In the genomic region with DNA sequence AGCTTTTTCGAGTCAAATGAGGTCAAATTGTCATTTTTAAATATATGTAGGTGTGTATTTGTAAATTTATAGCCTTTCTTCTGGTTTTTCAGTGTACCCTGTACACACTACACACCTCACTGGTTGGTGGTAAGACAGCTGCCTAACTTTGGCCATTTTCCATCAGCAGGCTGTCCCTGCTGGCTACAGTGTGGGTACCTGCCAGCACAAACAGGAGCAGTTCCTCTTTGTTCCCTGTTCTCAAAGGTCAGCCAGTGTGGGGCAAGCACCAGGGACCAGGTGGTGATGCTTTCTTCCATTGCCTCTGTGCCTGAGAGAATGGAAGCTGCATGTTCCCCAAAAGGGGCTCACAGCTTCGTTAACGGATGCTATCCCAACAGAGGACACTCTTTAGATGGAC, we compare ENCODE assay signal across 19 mouse cellular contexts. TPM values are rescaled to one million over a fixed set of nuclear protein-coding genes. Genes with fewer than 3 reads are reported as not detected.
DNase-seq lines count a peak whose midpoint lies in the region; ATAC-seq and TF ChIP-seq lines count a peak whose summit lies in the region.
"Had no signal": no experiment of that assay in that cellular context is flagged by ENCODE, and none has a peak within 500 bp of the region (broad histone marks: within the 10 kb centered on the region; RNA-seq: fewer than 3 reads in every experiment).

No protein-coding gene starts in this region.

- H3K9ac ChIP-seq in forebrain, embryonic 14.5 days (ENCODE audit: low read length): no peak overlapping the region
- H3K9ac ChIP-seq in forebrain, postnatal 0 days: no peak overlapping the region
- H3K9ac ChIP-seq: forebrain, embryonic 13.5 days; heart, embryonic 15.5 days; liver, embryonic 13.5 days; lung, embryonic 14.5 days had no signal

- H3K4me3 ChIP-seq in forebrain, embryonic 14.5 days (ENCODE audit: low read depth, low read length): no peak overlapping the region
- no peak overlapping the region for H3K4me3 ChIP-seq in forebrain, postnatal 0 days (ENCODE audit: low read depth, low read length)
- no peak overlapping the region for H3K4me3 ChIP-seq in cerebellum, adult 2 months (replicated peaks; ENCODE audit: insufficient read depth, low read depth, low read length)
- H3K4me3 ChIP-seq: forebrain, embryonic 13.5 days; heart, embryonic 15.5 days; hindbrain, embryonic 10.5 days; liver, embryonic 13.5 days; midbrain, embryonic 10.5 days had no signal

- no peaks in the 10 kb centered on the region for H3K9me3 ChIP-seq in forebrain, embryonic 14.5 days (replicated peaks; ENCODE audit: control insufficient read depth, low read length)
- no peaks in the 10 kb centered on the region for H3K9me3 ChIP-seq in forebrain, postnatal 0 days (ENCODE audit: low read length)
- H3K9me3 ChIP-seq: forebrain, embryonic 13.5 days; heart, embryonic 15.5 days; hindbrain, embryonic 10.5 days; liver, embryonic 13.5 days; midbrain, embryonic 10.5 days had no signal

- peak; percentile 4 for DNase-seq in forebrain, embryonic 14.5 days (ENCODE audit: low spot score)
- no peak for DNase-seq in forebrain, postnatal 0 days
- peak; percentile 83 for DNase-seq in brain, adult 2 months (ENCODE audit: low read depth, low spot score)
- peak; percentile 39 to 69 for DNase-seq in cerebellum, adult 2 months
- DNase-seq in cerebellum, postnatal 36 days: peak; percentile 28 to 34
- DNase-seq in testis, postnatal 10 days (ENCODE audit: low spot score): no peak
- DNase-seq in right cerebral cortex, postnatal 10 days (ENCODE audit: low spot score in 2 of 2): no peak
- DNase-seq: gastrocnemius, postnatal 25 days; kidney, adult 8-10 months; kidney, postnatal 14 days; liver, embryonic 13.5 days; lung, embryonic 14.5 days; lung, postnatal 4 days; thymus, postnatal 25 days had no signal

- no peak for ATAC-seq in forebrain, embryonic 14.5 days
- no peak for ATAC-seq in forebrain, postnatal 0 days
- ATAC-seq: forebrain, embryonic 13.5 days had no signal

- H3K36me3 ChIP-seq in forebrain, embryonic 14.5 days (ENCODE audit: control insufficient read depth, insufficient read depth, low read length): no peaks in the 10 kb centered on the region
- no peaks in the 10 kb centered on the region for H3K36me3 ChIP-seq in forebrain, postnatal 0 days (ENCODE audit: insufficient read depth)
- H3K36me3 ChIP-seq: heart, embryonic 15.5 days; hindbrain, embryonic 10.5 days; liver, embryonic 13.5 days; midbrain, embryonic 10.5 days had no signal

- TF ChIP-seq POLR2A in cerebellum, adult 2 months (IDR thresholded peaks at IDR 0.05; ENCODE audit: borderline replicate concordance, insufficient read depth, low read length): no peak

- WGBS in forebrain, embryonic 14.5 days: 69% methylated on average over 3 of the region's 3 CpGs
- 64% methylated on average over 3 of the region's 3 CpGs for WGBS in forebrain, postnatal 0 days
- 8% methylated on average over 3 of the region's 3 CpGs for WGBS in cerebellum, adult 2 months

- no peaks in the 10 kb centered on the region for H3K27me3 ChIP-seq in forebrain, embryonic 14.5 days (replicated peaks; ENCODE audit: control insufficient read depth, insufficient read depth, low read length)
- H3K27me3 ChIP-seq in forebrain, postnatal 0 days (ENCODE audit: insufficient read depth, low read length): no peaks in the 10 kb centered on the region
- no peaks in the 10 kb centered on the region for H3K27me3 ChIP-seq in cerebellum, adult 2 months (ENCODE audit: control insufficient read depth, insufficient read depth, low read length)
- H3K27me3 ChIP-seq: forebrain, embryonic 13.5 days; heart, embryonic 15.5 days; liver, embryonic 13.5 days had no signal

- no peak for TF ChIP-seq CTCF in forebrain, postnatal 0 days (IDR thresholded peaks at IDR 0.05; ENCODE audit: low read depth)
- TF ChIP-seq CTCF in cerebellum, adult 2 months (IDR thresholded peaks at IDR 0.05; ENCODE audit: borderline replicate concordance, insufficient read depth, low read depth, low read length): no peak

- no peak overlapping the region for H3K4me2 ChIP-seq in forebrain, embryonic 14.5 days (ENCODE audit: low read length)
- no peak overlapping the region for H3K4me2 ChIP-seq in forebrain, postnatal 0 days (ENCODE audit: low read depth)
- H3K4me2 ChIP-seq: forebrain, embryonic 13.5 days; heart, embryonic 15.5 days; liver, embryonic 13.5 days; lung, embryonic 14.5 days had no signal

- H3K27ac ChIP-seq in forebrain, embryonic 14.5 days (ENCODE audit: low read depth, low read length): no peak overlapping the region
- H3K27ac ChIP-seq in forebrain, postnatal 0 days (ENCODE audit: low read depth, low read length): no peak overlapping the region
- peak overlapping the region; percentile 60; the same call in 1 of the 2 replicates for H3K27ac ChIP-seq in cerebellum, adult 2 months (ENCODE audit: insufficient read depth, low read length)
- H3K27ac ChIP-seq: forebrain, embryonic 13.5 days; heart, embryonic 15.5 days; hindbrain, embryonic 10.5 days; liver, embryonic 13.5 days; midbrain, embryonic 10.5 days had no signal

- H3K4me1 ChIP-seq in forebrain, embryonic 14.5 days (ENCODE audit: control insufficient read depth, insufficient read depth, low read length): no peaks in the 10 kb centered on the region
- H3K4me1 ChIP-seq in forebrain, postnatal 0 days (ENCODE audit: insufficient read depth): no peaks in the 10 kb centered on the region
- peaks cover 8% of the 10 kb centered on the region for H3K4me1 ChIP-seq in cerebellum, adult 2 months (ENCODE audit: control insufficient read depth, insufficient read depth, low read length)
- H3K4me1 ChIP-seq: forebrain, embryonic 13.5 days; heart, embryonic 15.5 days; hindbrain, embryonic 10.5 days; liver, embryonic 13.5 days; midbrain, embryonic 10.5 days had no signal

RNA-seq across cellular contexts. Expression of gene Pde3a, which starts 28.0 kb away (rescaled TPM):
- polyA plus RNA-seq in forebrain, embryonic 14.5 days (2014; fragmentation: Nextera tagmentation; extraction: Ambion mirVana): 0.88 and 0.98 TPM in 2 replicates
- total RNA-seq in forebrain, postnatal 0 days (2014; rRNA removed): 4.7 and 4.9 TPM in 2 replicates
- polyA plus RNA-seq in forebrain, postnatal 0 days (2015; fragmentation: Nextera tagmentation; extraction: Ambion mirVana): 0.44 and 1.2 TPM in 2 replicates
- 3.3 and 3.4 TPM in 2 replicates for polyA plus RNA-seq in cerebellum, adult 2 months (2012; rRNA removed)
- total RNA-seq: MEL had no signal

Comparison
In these comparisons a context has a peak if more than half of its experiments do, and no peak if none do; other contexts are left out.
1. DNase-seq: peak in forebrain, embryonic 14.5 days (single experiment), brain, adult 2 months (single experiment), cerebellum, adult 2 months (2 of 2) and cerebellum, postnatal 36 days (2 of 2); none in forebrain, postnatal 0 days (single experiment), testis, postnatal 10 days (single experiment) and right cerebral cortex, postnatal 10 days (0 of 2).